Mouse (Mus musculus) heart, adult 2 months (tissue): ENCODE measurements around the gene Eci1. TPM values are rescaled to one million over a fixed set of nuclear protein-coding genes. Genes with fewer than 3 reads are reported as not detected.

Experiments used
- DNase-seq, 2 experiments: peaks; one replicate each; pipeline ENCODE4 v3.0.0; 2021
- H3K27ac ChIP-seq: fragments of 200-600 bp; 2 replicates; pipeline ENCODE4 v1.8.1; 2022
- H3K27me3 ChIP-seq: fragments of 200-500 bp; 2 replicates; pipeline ENCODE4 v1.6.1; 2012; ENCODE audit warnings: mild to moderate bottlenecking, low read length, inconsistent platforms, mixed read lengths; ENCODE audit not compliant: control insufficient read depth, insufficient read depth
- H3K36me3 ChIP-seq: fragments of 200-500 bp; 2 replicates; pipeline ENCODE4 v1.6.1; 2012; ENCODE audit warnings: low read length, inconsistent platforms; ENCODE audit not compliant: control insufficient read depth, insufficient read depth
- H3K4me1 ChIP-seq: fragments of 200-500 bp; 2 replicates; pipeline ENCODE4 v1.6.1; 2011; ENCODE audit warnings: low read length; ENCODE audit not compliant: control insufficient read depth, insufficient read depth
- H3K4me3 ChIP-seq: fragments of 200-600 bp; 2 replicates; pipeline ENCODE4 v1.8.1; 2022
- H3K79me2 ChIP-seq: fragments of 200-500 bp; replicated peaks from 2 replicates; pipeline ENCODE4 v1.6.1; 2012; ENCODE audit warnings: mild to moderate bottlenecking, inconsistent platforms, low read length, moderate library complexity, mixed read lengths; ENCODE audit not compliant: control insufficient read depth, insufficient read depth
- H3K9ac ChIP-seq: fragments of 200-500 bp; 2 replicates; pipeline ENCODE4 v1.6.1; 2012; ENCODE audit warnings: low read depth, mild to moderate bottlenecking, control low read depth, inconsistent platforms, low read length, mixed read lengths
- CTCF ChIP-seq: fragments of 200-600 bp; IDR thresholded peaks from 2 replicates; pipeline ENCODE4 v1.8.1; 2022; ENCODE audit warnings: antibody characterized with exemption, mild to moderate bottlenecking, moderate library complexity
- EP300 ChIP-seq: fragments of 200-500 bp; IDR thresholded peaks from 2 replicates; pipeline ENCODE4 v1.6.1; 2011; ENCODE audit warnings: low read depth, low read length, control low read depth; ENCODE audit not compliant: insufficient read depth
- POLR2A ChIP-seq: fragments of 200-500 bp; IDR thresholded peaks from 2 replicates; pipeline ENCODE4 v1.6.1; 2011; ENCODE audit warnings: mild to moderate bottlenecking, low read depth, low read length, control low read depth; ENCODE audit not compliant: insufficient read depth
- WGBS: fragments of 180-500 bp; shearing (Covaris S2); methylation state at CpG from one replicate; pipeline ENCODE4 v1.1.7; 2018; 5-methylcytosine and 5-hydroxymethylcytosine counted together
- intact Hi-C: fragments of 180-260 bp; cut with DNase I; formaldehyde crosslinking; loops from one replicate; pipeline ENCODE4 v1.15.1; 2025
- polyA plus RNA-seq: library from polyadenylated mRNA; depleted of rRNA; stranded (reverse); fragments of >200 nt; gene quantifications from 2 replicates; pipeline ENCODE4 v1.2.3, GENCODE M21; 2012; rRNA removed
- total RNA-seq, 2 experiments: library from RNA; stranded (reverse); gene quantifications; 2 replicates each; pipeline ENCODE4 v1.2.3; 2021

Gene Eci1
- total and polyA plus RNA-seq, 3 experiments = 414 to 487 (median 421) TPM

DNA sequence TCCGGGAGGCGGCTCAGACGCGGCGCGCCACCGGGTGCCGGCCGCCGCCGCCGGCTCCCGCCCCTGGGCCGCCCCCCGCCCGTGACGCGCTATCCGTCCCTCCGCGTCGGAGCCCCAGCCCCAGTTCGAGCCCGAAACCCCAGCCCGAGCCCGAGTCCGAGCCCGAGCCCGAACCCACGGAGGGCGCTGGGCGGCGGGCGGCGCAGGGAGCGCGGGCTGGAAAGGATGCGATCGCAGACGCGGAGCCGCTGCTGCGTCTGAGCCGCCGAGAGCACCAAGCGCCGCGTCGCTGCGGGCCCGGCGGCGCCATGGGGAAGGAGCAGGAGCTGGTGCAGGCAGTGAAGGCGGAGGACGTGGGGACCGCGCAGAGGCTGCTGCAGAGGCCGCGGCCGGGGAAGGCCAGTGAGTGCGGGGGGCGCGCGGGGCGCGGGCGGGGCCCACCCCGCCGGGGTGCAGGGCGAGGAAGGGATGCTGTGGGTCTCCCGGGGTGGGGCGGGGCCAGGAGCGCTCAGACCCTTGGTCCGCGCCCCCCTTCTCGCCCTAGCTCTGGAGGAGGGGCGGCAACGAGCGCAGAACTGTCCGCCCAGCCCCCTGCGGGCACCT, 62.3 kb downstream of the Eci1 start:
- peak overlapping the region; percentile 67 for H3K9ac ChIP-seq
- intact Hi-C loops = no loop called here
- peaks cover 6% of the 10 kb centered on the region for H3K27me3 ChIP-seq
- H3K79me2 ChIP-seq = no peaks in the 10 kb centered on the region
- H3K27ac ChIP-seq = no peak overlapping the region
- TF ChIP-seq POLR2A = no peak
- TF ChIP-seq CTCF = no peak
- no peak for TF ChIP-seq EP300
- H3K36me3 ChIP-seq = no peaks in the 10 kb centered on the region
- peak overlapping the region; percentile 58 for H3K4me3 ChIP-seq
- WGBS = under 1% methylated on average over 68 of the region's 81 CpGs
- H3K4me1 ChIP-seq = no peaks in the 10 kb centered on the region
- peak; percentile 20 to 49 for DNase-seq

Other genes with a start within 250 kb of the Eci1 start
- gene Tbc1d24, start 221.1 kb upstream of the Eci1 start, total RNA-seq = 10 to 100 TPM; 10.3 to 11.0 TPM
- 11.3 and 29.1 TPM in 2 replicates for gene Tbc1d24, start 221.1 kb upstream of the Eci1 start, polyA plus RNA-seq
- gene Ntn3, start 217.1 kb upstream of the Eci1 start, total RNA-seq = 1 to 10 TPM in 1 of 2 experiments, under 1 TPM in 1; 0.97 to 1.0 TPM
- 0.64 and 1.1 TPM in 2 replicates for gene Ntn3, start 217.1 kb upstream of the Eci1 start, polyA plus RNA-seq
- gene Tedc2, start 205.8 kb upstream of the Eci1 start, total RNA-seq = 1 to 10 TPM; 2.0 TPM
- 3.8 and 5.2 TPM in 2 replicates for gene Tedc2, start 205.8 kb upstream of the Eci1 start, polyA plus RNA-seq
- gene Ccnf, start 175.2 kb upstream of the Eci1 start, total RNA-seq = under 1 TPM; 0.57 to 0.59 TPM
- gene Ccnf, start 175.2 kb upstream of the Eci1 start, polyA plus RNA-seq = 0.44 and 0.49 TPM in 2 replicates
- gene Abca17, start 75.6 kb upstream of the Eci1 start, total RNA-seq = not detected
- not detected in 2 replicates for gene Abca17, start 75.6 kb upstream of the Eci1 start, polyA plus RNA-seq
- gene Abca3, start 74.7 kb upstream of the Eci1 start, total RNA-seq = 10 to 100 TPM; 12.1 to 12.6 TPM
- 13.4 and 15.7 TPM in 2 replicates for gene Abca3, start 74.7 kb upstream of the Eci1 start, polyA plus RNA-seq
- gene Rnps1, start 12.1 kb upstream of the Eci1 start, total RNA-seq = 10 to 100 TPM; 60.0 to 62.7 TPM
- gene Rnps1, start 12.1 kb upstream of the Eci1 start, polyA plus RNA-seq = 83.0 and 107 TPM in 2 replicates
- gene Dnase1l2, start 16.5 kb downstream of the Eci1 start, total RNA-seq = 1 to 10 TPM in 1 of 2 experiments, under 1 TPM in 1; 0.65 to 1.5 TPM
- gene Dnase1l2, start 16.5 kb downstream of the Eci1 start, polyA plus RNA-seq = 5.2 and 7.2 TPM in 2 replicates
- gene E4f1, start 43.7 kb downstream of the Eci1 start, total RNA-seq = 10 to 100 TPM; 10.2 to 10.3 TPM
- gene E4f1, start 43.7 kb downstream of the Eci1 start, polyA plus RNA-seq = 43.6 and 43.7 TPM in 2 replicates
- gene Pgp, start 43.8 kb downstream of the Eci1 start, total RNA-seq = 10 to 100 TPM; 35.7 to 44.5 TPM
- 39.1 and 46.4 TPM in 2 replicates for gene Pgp, start 43.8 kb downstream of the Eci1 start, polyA plus RNA-seq
- not detected for gene Bricd5, start 47.2 kb downstream of the Eci1 start, total RNA-seq
- gene Bricd5, start 47.2 kb downstream of the Eci1 start, polyA plus RNA-seq = not detected in 2 replicates
- 10 to 100 TPM in 1 of 2 experiments, 1 to 10 TPM in 1; 8.5 to 10.7 TPM for gene Mlst8, start 52.4 kb downstream of the Eci1 start, total RNA-seq
- gene Mlst8, start 52.4 kb downstream of the Eci1 start, polyA plus RNA-seq = 28.1 and 42.0 TPM in 2 replicates
- under 1 TPM; 0.16 to 0.55 TPM for gene Caskin1, start 62.0 kb downstream of the Eci1 start, total RNA-seq
- gene Caskin1, start 62.0 kb downstream of the Eci1 start, polyA plus RNA-seq = 0.23 and 0.45 TPM in 2 replicates
- gene Traf7, start 101.3 kb downstream of the Eci1 start, total RNA-seq = 10 to 100 TPM; 41.9 to 46.5 TPM
- gene Traf7, start 101.3 kb downstream of the Eci1 start, polyA plus RNA-seq = 93.4 and 109 TPM in 2 replicates
- under 1 TPM in 1 of 2 experiments, not detected in 1; 0.39 TPM for gene Rab26, start 107.6 kb downstream of the Eci1 start, total RNA-seq
- gene Rab26, start 107.6 kb downstream of the Eci1 start, polyA plus RNA-seq = 0.10 and 0.12 TPM in 2 replicates
- 10 to 100 TPM; 35.6 to 36.2 TPM for gene Pkd1, start 123.2 kb downstream of the Eci1 start, total RNA-seq
- 48.5 and 59.9 TPM in 2 replicates for gene Pkd1, start 123.2 kb downstream of the Eci1 start, polyA plus RNA-seq
- 100 to 1,000 TPM; 104 to 110 TPM for gene Tsc2, start 206.0 kb downstream of the Eci1 start, total RNA-seq
- gene Tsc2, start 206.0 kb downstream of the Eci1 start, polyA plus RNA-seq = 178 and 194 TPM in 2 replicates
- 1 to 10 TPM; 2.9 to 3.4 TPM for gene Nthl1, start 206.0 kb downstream of the Eci1 start, total RNA-seq
- gene Nthl1, start 206.0 kb downstream of the Eci1 start, polyA plus RNA-seq = 4.4 and 7.0 TPM in 2 replicates
- 100 to 1,000 TPM in 1 of 2 experiments, 10 to 100 TPM in 1; 100.0 to 110 TPM for gene Slc9a3r2, start 223.7 kb downstream of the Eci1 start, total RNA-seq
- 125 and 147 TPM in 2 replicates for gene Slc9a3r2, start 223.7 kb downstream of the Eci1 start, polyA plus RNA-seq
- not detected for gene Npw, start 231.8 kb downstream of the Eci1 start, total RNA-seq
- gene Npw, start 231.8 kb downstream of the Eci1 start, polyA plus RNA-seq = not detected in 2 replicates
- gene Zfp598, start 243.0 kb downstream of the Eci1 start, total RNA-seq = 10 to 100 TPM; 17.4 to 17.5 TPM
- gene Zfp598, start 243.0 kb downstream of the Eci1 start, polyA plus RNA-seq = 28.1 and 29.9 TPM in 2 replicates